Mouse (Mus musculus): Measurements from ENCODE around the gene Mccc2.

GRCm38 (mm10) chr13:99931502-99931901, 83.9 kb downstream of the Mccc2 start:
- TF ChIP-seq CTCF (conservative IDR thresholded peaks at IDR 0.05 in 1 of 2, IDR thresholded peaks at IDR 0.05 in 1 of 2; ENCODE audit: low read depth in 2 of 2, low read length in 2 of 2) (no peak), POLR2A (IDR thresholded peaks at IDR 0.05; ENCODE audit: low read depth, low read length) (no peak), EP300 (IDR thresholded peaks at IDR 0.05; ENCODE audit: low read length) (no peak), SIN3A (IDR thresholded peaks at IDR 0.05; ENCODE audit: low read length) (no peak), MAZ (IDR thresholded peaks at IDR 0.05; ENCODE audit: low read depth, low read length) (no peak), SMC3 (IDR thresholded peaks at IDR 0.05; ENCODE audit: low read depth, low read length) (no peak), JUND (conservative IDR thresholded peaks at IDR 0.05; ENCODE audit: low read depth, low read length) (no peak), USF1 (IDR thresholded peaks at IDR 0.05; ENCODE audit: low read depth, low read length) (no peak), ZKSCAN1 (IDR thresholded peaks at IDR 0.05; ENCODE audit: borderline replicate concordance, low read depth, low read length) (no peak), MAFK (IDR thresholded peaks at IDR 0.05; ENCODE audit: insufficient replicate concordance, low read length) (no peak), CHD1 (IDR thresholded peaks at IDR 0.05; ENCODE audit: low read depth, low read length) (no peak)
